Mouse (Mus musculus) mouse trophoblast stem cell (cell line): ENCODE data around the gene Ypel3.

ENCODE experiments used
- in situ Hi-C, 2 experiments: fragments of 300-500 bp; cut with MseI, MboI; formaldehyde crosslinking; loops; 2 replicates in 1 of 2; 3 replicates in 1 of 2; pipeline ENCODE4 v1.15.1; 2025

Gene Ypel3

DNA sequence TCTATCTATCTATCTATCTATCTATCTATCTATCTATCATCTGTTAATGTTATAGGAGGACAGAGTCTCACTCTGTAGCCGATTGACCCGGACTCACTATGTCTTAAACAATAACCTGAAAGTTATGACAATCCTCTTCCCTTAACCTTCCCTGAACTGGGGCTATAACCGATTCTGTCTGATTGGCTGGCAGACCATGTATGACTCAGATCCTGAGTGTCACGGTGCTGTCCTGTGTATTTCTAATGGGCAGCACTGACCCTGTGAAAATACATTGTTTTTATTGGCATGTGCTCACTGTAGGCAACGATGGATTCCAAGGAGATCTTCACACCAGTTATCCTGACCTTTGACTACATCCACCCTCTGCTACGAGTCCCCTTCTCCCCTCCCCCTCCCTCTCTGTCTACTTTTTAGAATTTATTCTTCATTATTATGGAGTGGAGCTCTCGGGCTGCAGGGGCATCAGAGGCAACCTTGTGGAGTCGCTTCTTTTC is 39.0 kb downstream of the Ypel3 start:
- in situ Hi-C loops: no loop called here

DNA sequence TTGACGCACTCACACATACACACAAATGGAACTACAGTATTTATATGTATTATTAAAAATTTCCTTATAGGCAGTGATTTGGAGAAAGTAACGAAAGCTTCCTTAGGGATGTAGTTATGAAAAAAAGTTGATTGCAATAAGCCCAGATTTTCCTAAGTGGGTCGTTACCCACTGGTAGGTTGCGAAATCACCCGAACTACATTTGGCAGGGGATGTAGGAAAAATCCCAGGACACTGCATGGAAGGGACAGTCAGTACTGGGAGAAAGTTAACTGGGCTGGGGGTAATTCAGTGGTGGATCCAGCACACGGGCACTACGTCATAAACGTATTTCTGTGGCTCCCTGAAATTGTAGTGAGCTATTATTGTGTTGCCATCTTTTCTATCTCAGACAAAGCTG is 39.7 kb downstream of the Ypel3 start:
- in situ Hi-C loops: no loop called here

DNA sequence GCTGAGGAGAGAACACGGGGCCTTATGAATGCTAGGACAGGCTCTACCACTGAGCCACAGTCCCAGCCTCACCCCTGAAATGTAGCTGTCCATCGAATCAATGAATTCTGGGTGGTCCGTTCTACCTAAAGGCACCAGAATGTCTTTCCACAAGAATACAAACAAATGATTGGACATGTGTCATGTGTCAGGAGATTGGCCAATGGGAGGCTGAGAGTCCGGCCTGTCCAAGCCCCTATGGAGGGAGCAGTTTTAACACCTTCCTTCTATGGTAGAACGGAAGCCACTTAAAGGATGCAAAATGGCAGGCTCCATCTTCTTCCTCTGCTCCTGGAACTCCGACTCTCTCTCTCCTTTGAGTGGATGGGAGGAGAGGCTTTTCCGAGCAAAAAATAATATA is 40.8 kb downstream of the Ypel3 start:
- in situ Hi-C loops: no loop called here

DNA sequence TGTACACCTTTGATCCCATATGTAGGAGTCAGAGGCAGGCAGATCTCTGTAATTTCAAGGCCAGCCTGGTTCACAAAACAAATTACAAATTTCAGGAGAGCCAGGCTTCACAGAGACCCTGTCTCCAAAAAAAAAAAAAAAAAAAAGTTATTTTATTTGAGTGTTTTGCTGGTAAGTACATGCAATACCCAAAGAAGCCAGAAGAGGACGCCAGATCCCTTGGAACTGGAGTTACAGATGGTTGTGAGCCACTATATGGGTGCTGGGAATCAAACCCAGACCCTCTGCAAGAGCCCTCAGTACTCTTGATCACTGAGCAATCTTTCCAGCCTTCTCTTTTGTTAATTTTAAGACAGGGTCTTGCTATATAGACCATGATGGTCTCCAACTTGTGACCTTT is 42.1 kb downstream of the Ypel3 start:
- in situ Hi-C loops: no loop called here

DNA sequence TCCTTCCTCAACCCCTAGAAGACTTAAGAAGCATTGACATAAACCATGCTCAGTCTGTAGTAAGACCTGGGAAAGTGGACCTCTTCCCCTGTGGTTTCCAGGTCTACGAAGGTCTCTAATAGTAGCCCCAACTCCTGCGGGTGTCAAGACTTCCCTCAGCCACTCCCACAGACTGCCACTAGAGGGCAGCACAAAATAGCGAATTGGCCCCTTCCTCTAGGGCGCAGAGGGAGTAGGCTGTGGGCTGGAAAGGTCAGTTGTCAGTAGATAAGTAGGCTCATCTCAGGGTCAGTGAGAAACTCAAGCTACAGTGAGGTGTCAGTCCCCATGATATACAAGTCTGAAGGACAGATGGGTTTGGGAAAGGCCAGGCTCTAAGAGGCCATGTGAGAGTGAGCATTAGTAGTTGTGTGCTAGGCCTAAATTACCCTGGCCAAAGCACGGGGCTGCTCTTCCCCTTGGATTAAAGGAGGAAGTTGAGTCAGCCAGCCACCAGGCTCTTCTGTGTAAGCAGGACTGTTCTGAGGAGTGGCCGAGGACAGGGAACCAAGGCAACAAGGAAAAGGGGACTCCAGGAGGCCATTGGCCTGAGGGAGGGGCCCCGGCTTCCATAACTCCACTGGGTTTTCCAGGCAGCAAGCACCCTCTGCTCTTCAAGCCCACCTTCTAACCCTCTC is 45.2 kb downstream of the Ypel3 start:
- in situ Hi-C loops: loop anchor here in 1 of 2 experiments (10.0 kb wide), 3 partner anchors 113 to 283 kb away; no protein-coding TSS in a partner anchor

DNA sequence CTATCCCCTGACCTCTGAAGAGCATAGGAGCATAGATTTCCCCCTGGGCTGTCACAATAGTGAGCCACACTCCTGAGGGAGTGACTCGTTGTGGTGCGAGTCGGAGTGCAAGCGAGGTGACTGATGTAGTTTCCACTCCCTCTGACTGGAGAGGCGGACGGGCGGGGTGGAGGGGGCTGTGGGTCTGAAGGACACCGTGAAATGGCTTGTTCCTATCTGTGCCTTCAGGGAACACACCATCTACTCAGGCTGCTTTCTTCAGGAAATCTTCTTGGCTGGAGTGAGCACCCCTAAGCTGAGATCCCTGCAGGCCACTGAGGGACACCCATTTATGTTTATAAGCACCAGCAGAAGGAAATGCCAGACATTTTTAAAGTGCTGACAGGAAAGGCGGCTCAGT is 46.0 kb downstream of the Ypel3 start:
- in situ Hi-C loops: loop anchor here in 1 of 2 experiments (10.0 kb wide), 3 partner anchors 112 to 282 kb away; no protein-coding TSS in a partner anchor

DNA sequence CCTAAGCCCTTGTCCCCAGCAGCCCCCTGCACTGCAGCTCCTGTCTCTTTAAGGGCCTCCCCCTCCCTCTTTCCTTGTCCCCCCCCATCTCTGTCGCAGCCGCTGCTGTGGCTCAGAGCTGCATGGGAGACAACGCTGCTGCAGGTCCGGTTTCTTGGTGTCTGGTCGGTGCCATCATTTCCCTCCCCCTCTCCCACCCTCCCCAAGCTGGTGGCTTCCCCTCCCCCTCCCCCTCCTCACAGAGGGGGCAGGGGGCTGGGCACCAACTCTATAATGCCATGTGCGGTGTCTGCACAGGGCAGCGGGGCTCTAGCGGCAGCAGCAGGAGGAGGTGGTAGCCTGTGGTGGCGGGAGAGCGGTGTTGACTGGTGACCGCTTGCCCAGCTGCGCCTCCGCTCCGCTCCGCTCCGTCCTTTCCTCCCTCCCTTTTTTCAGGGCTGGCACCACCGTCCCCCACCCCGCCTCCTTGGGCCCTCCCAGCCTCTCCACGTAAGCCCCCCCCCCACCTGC is 46.5 kb downstream of the Ypel3 start:
- in situ Hi-C loops: loop anchor here in 1 of 2 experiments (10.0 kb wide), 3 partner anchors 112 to 282 kb away; no protein-coding TSS in a partner anchor

DNA sequence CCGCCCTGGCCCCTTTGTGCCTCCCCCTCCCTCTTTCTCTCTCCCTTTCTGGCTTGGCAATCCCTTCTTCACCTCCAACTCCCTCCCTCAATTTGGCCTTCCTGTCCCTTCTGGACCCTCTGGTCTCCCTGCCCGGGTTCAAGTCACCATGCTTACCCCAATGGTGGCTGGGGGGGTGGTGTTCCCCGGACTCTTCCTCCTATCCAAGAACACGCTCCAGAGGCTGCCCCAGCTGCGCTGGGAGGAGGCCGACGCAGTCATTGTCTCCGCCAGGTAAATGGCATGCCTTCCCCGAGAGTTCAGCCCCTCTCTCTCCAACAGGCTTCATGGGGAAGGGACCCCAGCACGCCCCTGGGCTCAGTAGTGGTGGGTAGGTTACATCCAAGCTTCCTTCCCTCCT is 47.2 kb downstream of the Ypel3 start:
- in situ Hi-C loops: loop anchor here in 1 of 2 experiments (10.0 kb wide), 3 partner anchors 111 to 281 kb away; no protein-coding TSS in a partner anchor

DNA sequence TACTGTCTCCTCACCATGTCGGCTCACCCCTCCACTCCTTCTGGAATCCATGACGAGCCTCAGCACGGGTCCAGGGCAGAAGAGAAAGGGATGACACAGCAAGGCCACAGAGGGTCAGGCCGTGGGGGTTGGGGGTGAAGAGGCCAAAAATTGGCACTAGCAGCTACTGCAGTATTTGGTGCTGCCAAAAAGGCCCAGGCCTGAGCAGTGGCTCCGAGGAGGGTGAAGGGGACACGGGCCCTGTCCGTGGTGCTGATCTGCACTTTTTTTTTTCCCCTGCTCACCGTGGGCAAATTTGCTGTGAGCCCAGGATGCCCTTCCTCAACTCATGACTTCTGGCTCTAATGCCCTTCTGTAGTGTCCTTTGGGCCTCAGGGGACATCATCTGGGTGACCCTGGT is 48.6 kb downstream of the Ypel3 start:
- in situ Hi-C loops: loop anchor here (10.0 to 25.0 kb wide), 4 partner anchors 109 to 279 kb away; partner anchors contain the start of gene Sez6l2 (in 1 of the 2)

DNA sequence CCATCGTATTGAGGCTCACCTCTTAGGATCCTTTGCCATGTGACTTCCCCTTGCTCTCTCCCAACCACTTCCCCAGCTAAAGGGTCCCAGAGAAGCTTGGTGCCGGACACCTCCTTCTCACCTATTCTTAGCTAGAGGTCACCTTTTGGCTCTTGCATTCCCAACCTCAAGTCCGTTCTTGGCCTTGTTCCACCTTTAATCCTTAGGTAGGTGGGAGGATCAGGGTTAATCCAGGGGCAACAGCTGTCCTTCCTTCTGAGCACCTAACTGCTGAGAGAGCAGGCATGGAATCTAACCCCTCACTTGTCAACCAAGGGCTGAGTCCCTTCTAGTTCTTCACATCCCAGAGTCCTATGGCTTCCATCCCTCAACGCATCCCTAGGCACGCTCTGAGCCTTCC is 49.2 kb downstream of the Ypel3 start:
- in situ Hi-C loops: loop anchor here (10.0 to 25.0 kb wide), 4 partner anchors 109 to 279 kb away; partner anchors contain the start of gene Sez6l2 (in 1 of the 2)
